Mouse (Mus musculus) heart, postnatal 36 days (tissue): ENCODE results near the gene Zfp958. TPM values are rescaled to one million over a fixed set of nuclear protein-coding genes. Genes with fewer than 3 reads are reported as not detected.

Source experiments
- DNase-seq, 2 experiments: peaks; one replicate each; pipeline ENCODE4 v3.0.0; 2021 to 2022
- intact Hi-C: fragments of 180-260 bp; cut with DNase I; formaldehyde crosslinking; loops from one replicate; pipeline ENCODE4 v1.15.1; 2025
- total RNA-seq, 2 experiments: library from RNA; stranded (reverse); gene quantifications; 2 replicates each; pipeline ENCODE4 v1.2.3; 2021

Gene Zfp958
- total RNA-seq, 2 experiments from 2014 or later = 6.5 to 10.3 TPM

- intact Hi-C loops = loop anchor here (1.0 to 10.0 kb wide), 7 partner anchors 11 to 1057 kb away; partner anchors contain the start of genes Ccl25, Cers4, Ctxn1 and Elavl1
Measured at GRCm38 (mm10) chr8:4679796-4680195, 66.8 kb downstream of the Zfp958 start.

More at GRCm38 (mm10) chr8:4679796-4680195, 66.8 kb downstream of the Zfp958 start:
- DNase-seq = no peak

Other genes starting within 250 kb of the Zfp958 start
- 10 to 100 TPM; 29.6 to 36.7 TPM for gene Cers4, start 120.1 kb upstream of the Zfp958 start, total RNA-seq
- under 1 TPM; 0.44 to 0.76 TPM for gene Shcbp1, start 166.4 kb downstream of the Zfp958 start, total RNA-seq